Mouse (Mus musculus): Measurements from ENCODE around the gene Ankrd2. TPM values are rescaled to one million over a fixed set of nuclear protein-coding genes. Genes with fewer than 3 reads are reported as not detected.
"Not testable (repeated sequence)": the region's sequence is repeated elsewhere in the genome, so short reads cannot be mapped to it uniquely, and the experiment has no call there.

The Ankrd2 gene
- polyA plus RNA-seq, 1 experiment from 2014 or later = 0.30 TPM

- not testable (repeated sequence) for H3K4me3 ChIP-seq (ENCODE audit: low read depth, low read length); H3K4me1 ChIP-seq (ENCODE audit: control insufficient read depth, insufficient read depth, low read length); H3K9me3 ChIP-seq (ENCODE audit: control insufficient read depth, low read depth, low read length); H3K27ac ChIP-seq (ENCODE audit: low read length); H3K36me3 ChIP-seq (ENCODE audit: control insufficient read depth, insufficient read depth, low read length); ATAC-seq (ENCODE audit: insufficient number of reproducible peaks, insufficient read depth, low FRiP score, low read depth); H3K9ac ChIP-seq (replicated peaks; ENCODE audit: low read depth, low read length); H3K27me3 ChIP-seq (ENCODE audit: control insufficient read depth, insufficient read depth, low read length); H3K4me2 ChIP-seq (replicated peaks; ENCODE audit: low read depth, low read length)
- WGBS = 91% methylated on average over 5 of the region's 5 CpGs
Observed at GRCm38 (mm10) chr19:42081613-42082012, 45.8 kb downstream of the Ankrd2 start.

GRCm38 (mm10) chr19:42085690-42086089 lies 49.9 kb downstream of the Ankrd2 start:
- WGBS = 4% methylated on average over 10 of the region's 10 CpGs
- H3K4me3 ChIP-seq (ENCODE audit: low read depth, low read length) = peak overlapping the region; percentile 54
- ATAC-seq (ENCODE audit: insufficient number of reproducible peaks, insufficient read depth, low FRiP score, low read depth) = no peak
- peaks cover 4% of the 10 kb centered on the region; the same call in 1 of the 2 replicates for H3K4me1 ChIP-seq (ENCODE audit: control insufficient read depth, insufficient read depth, low read length)
- peak overlapping the region; percentile 78 for H3K4me2 ChIP-seq (replicated peaks; ENCODE audit: low read depth, low read length)
- peak overlapping the region; percentile 43 for H3K9ac ChIP-seq (replicated peaks; ENCODE audit: low read depth, low read length)
- H3K27me3 ChIP-seq (ENCODE audit: control insufficient read depth, insufficient read depth, low read length) = no peaks in the 10 kb centered on the region
- no peaks in the 10 kb centered on the region for H3K9me3 ChIP-seq (ENCODE audit: control insufficient read depth, low read depth, low read length)
- no peaks in the 10 kb centered on the region for H3K36me3 ChIP-seq (ENCODE audit: control insufficient read depth, insufficient read depth, low read length)
- no peak overlapping the region for H3K27ac ChIP-seq (ENCODE audit: low read length)

- Histone ChIP-seq H3K9ac (replicated peaks; ENCODE audit: low read depth, low read length) (peak within 1 kb of the TSS; percentile 43), H3K27ac (ENCODE audit: low read length) (no peak within 1 kb of the TSS)
Observed at GRCm38 (mm10) chr19:42086166-42086565, 50.4 kb downstream of the Ankrd2 start, which contains the start of gene Morn4. Morn4 (minus strand) TSS chr19:42086357.

GRCm38 (mm10) chr19:42089103-42089747 lies 53.4 kb downstream of the Ankrd2 start:
- peaks cover 10% of the 10 kb centered on the region for H3K4me1 ChIP-seq (ENCODE audit: control insufficient read depth, insufficient read depth, low read length)
- H3K27me3 ChIP-seq (ENCODE audit: control insufficient read depth, insufficient read depth, low read length) = no peaks in the 10 kb centered on the region
- H3K27ac ChIP-seq (ENCODE audit: low read length) = peak overlapping the region; percentile 88
- H3K4me3 ChIP-seq (ENCODE audit: low read depth, low read length) = peak overlapping the region; percentile 59
- peaks cover 8% of the 10 kb centered on the region; the same call in 1 of the 2 replicates for H3K36me3 ChIP-seq (ENCODE audit: control insufficient read depth, insufficient read depth, low read length)
- H3K4me2 ChIP-seq (replicated peaks; ENCODE audit: low read depth, low read length) = peak overlapping the region; percentile 48
- no peak for ATAC-seq (ENCODE audit: insufficient number of reproducible peaks, insufficient read depth, low FRiP score, low read depth)
- no peak overlapping the region for H3K9ac ChIP-seq (replicated peaks; ENCODE audit: low read depth, low read length)
- H3K9me3 ChIP-seq (ENCODE audit: control insufficient read depth, low read depth, low read length) = no peaks in the 10 kb centered on the region
- 21% methylated on average over 14 of the region's 14 CpGs for WGBS

More at GRCm38 (mm10) chr19:42086166-42086565, 50.4 kb downstream of the Ankrd2 start, which contains the start of gene Morn4:
- H3K36me3 ChIP-seq (ENCODE audit: control insufficient read depth, insufficient read depth, low read length) = no peaks in the 10 kb centered on the region
- peaks cover 6% of the 10 kb centered on the region for H3K4me1 ChIP-seq (ENCODE audit: control insufficient read depth, insufficient read depth, low read length)
- no peaks in the 10 kb centered on the region for H3K9me3 ChIP-seq (ENCODE audit: control insufficient read depth, low read depth, low read length)
- H3K27me3 ChIP-seq (ENCODE audit: control insufficient read depth, insufficient read depth, low read length) = no peaks in the 10 kb centered on the region
- peak; percentile 73 for ATAC-seq (ENCODE audit: insufficient number of reproducible peaks, insufficient read depth, low FRiP score, low read depth)
- peak within 1 kb of the TSS; percentile 78 for H3K4me2 ChIP-seq (replicated peaks; ENCODE audit: low read depth, low read length)
- peak within 1 kb of the TSS; percentile 54 for H3K4me3 ChIP-seq (ENCODE audit: low read depth, low read length)
- under 1% methylated on average over 21 of the region's 21 CpGs for WGBS

- under 1% methylated on average over 54 of the region's 55 CpGs for WGBS
- H3K27ac ChIP-seq (ENCODE audit: low read length) = peak within 1 kb of the TSS; percentile 88
- peaks cover 8% of the 10 kb centered on the region; the same call in 1 of the 2 replicates for H3K36me3 ChIP-seq (ENCODE audit: control insufficient read depth, insufficient read depth, low read length)
- peaks cover 10% of the 10 kb centered on the region for H3K4me1 ChIP-seq (ENCODE audit: control insufficient read depth, insufficient read depth, low read length)
- peak within 1 kb of the TSS; percentile 77 for H3K4me2 ChIP-seq (replicated peaks; ENCODE audit: low read depth, low read length)
- H3K27me3 ChIP-seq (ENCODE audit: control insufficient read depth, insufficient read depth, low read length) = no peaks in the 10 kb centered on the region
- H3K4me3 ChIP-seq (ENCODE audit: low read depth, low read length) = peak within 1 kb of the TSS; percentile 59
- ATAC-seq (ENCODE audit: insufficient number of reproducible peaks, insufficient read depth, low FRiP score, low read depth) = peak; percentile 98
- no peaks in the 10 kb centered on the region for H3K9me3 ChIP-seq (ENCODE audit: control insufficient read depth, low read depth, low read length)
- H3K9ac ChIP-seq (replicated peaks; ENCODE audit: low read depth, low read length) = peak within 1 kb of the TSS; percentile 57
Observed at GRCm38 (mm10) chr19:42089748-42090595, 54.2 kb downstream of the Ankrd2 start, which contains the start of gene Pi4k2a. Pi4k2a (plus strand) TSS chr19:42090470.

- Histone ChIP-seq H3K36me3 (ENCODE audit: control insufficient read depth, insufficient read depth, low read length) (peaks cover 8% of the 10 kb centered on the region; the same call in 1 of the 2 replicates), H3K4me2 (replicated peaks; ENCODE audit: low read depth, low read length) (peak overlapping the region; percentile 77), H3K9ac (replicated peaks; ENCODE audit: low read depth, low read length) (peak overlapping the region; percentile 57), H3K27me3 (ENCODE audit: control insufficient read depth, insufficient read depth, low read length) (no peaks in the 10 kb centered on the region), H3K27ac (ENCODE audit: low read length) (peak overlapping the region; percentile 88), H3K4me1 (ENCODE audit: control insufficient read depth, insufficient read depth, low read length) (peaks cover 10% of the 10 kb centered on the region), H3K4me3 (ENCODE audit: low read depth, low read length) (peak overlapping the region; percentile 59), H3K9me3 (ENCODE audit: control insufficient read depth, low read depth, low read length) (no peaks in the 10 kb centered on the region)
- peak; percentile 58 for ATAC-seq (ENCODE audit: insufficient number of reproducible peaks, insufficient read depth, low FRiP score, low read depth)
- WGBS = under 1% methylated on average over 52 of the region's 52 CpGs
Observed at GRCm38 (mm10) chr19:42090637-42091141, 54.9 kb downstream of the Ankrd2 start.

Other genes with a start within 250 kb of the Ankrd2 start
- gene Arhgap19, start 234.0 kb upstream of the Ankrd2 start, polyA plus RNA-seq (2014; fragmentation: Nextera tagmentation; extraction: Ambion mirVana) = 25.2 and 25.7 TPM in 2 replicates
- 12.9 and 14.1 TPM in 2 replicates for gene Frat1, start 206.0 kb upstream of the Ankrd2 start, polyA plus RNA-seq (2014; fragmentation: Nextera tagmentation; extraction: Ambion mirVana)
- gene Frat2, start 187.9 kb upstream of the Ankrd2 start, polyA plus RNA-seq (2014; fragmentation: Nextera tagmentation; extraction: Ambion mirVana) = 3.5 and 5.0 TPM in 2 replicates
- 10.8 and 10.9 TPM in 2 replicates for gene Rrp12, start 139.8 kb upstream of the Ankrd2 start, polyA plus RNA-seq (2014; fragmentation: Nextera tagmentation; extraction: Ambion mirVana)
- 651 and 721 TPM in 2 replicates for gene Pgam1, start 124.1 kb upstream of the Ankrd2 start, polyA plus RNA-seq (2014; fragmentation: Nextera tagmentation; extraction: Ambion mirVana)
- gene Exosc1, start 102.6 kb upstream of the Ankrd2 start, polyA plus RNA-seq (2014; fragmentation: Nextera tagmentation; extraction: Ambion mirVana) = 73.2 and 79.9 TPM in 2 replicates
- 65.8 and 70.1 TPM in 2 replicates for gene Zdhhc16, start 102.5 kb upstream of the Ankrd2 start, polyA plus RNA-seq (2014; fragmentation: Nextera tagmentation; extraction: Ambion mirVana)
- gene Mms19, start 54.8 kb upstream of the Ankrd2 start, polyA plus RNA-seq (2014; fragmentation: Nextera tagmentation; extraction: Ambion mirVana) = 37.6 and 44.1 TPM in 2 replicates
- gene Ubtd1, start 54.2 kb upstream of the Ankrd2 start, polyA plus RNA-seq (2014; fragmentation: Nextera tagmentation; extraction: Ambion mirVana) = 10.4 and 10.8 TPM in 2 replicates
- 1.7 and 1.9 TPM in 2 replicates for gene Hoga1, start 9.6 kb downstream of the Ankrd2 start, polyA plus RNA-seq (2014; fragmentation: Nextera tagmentation; extraction: Ambion mirVana)
- gene 4933411K16Rik, start 16.2 kb downstream of the Ankrd2 start, polyA plus RNA-seq (2014; fragmentation: Nextera tagmentation; extraction: Ambion mirVana) = 0.24 TPM in 1 of 2 replicates, not detected in the other
- gene Morn4, start 50.4 kb downstream of the Ankrd2 start, polyA plus RNA-seq (2014; fragmentation: Nextera tagmentation; extraction: Ambion mirVana) = 27.0 and 27.6 TPM in 2 replicates
- gene Pi4k2a, start 54.5 kb downstream of the Ankrd2 start, polyA plus RNA-seq (2014; fragmentation: Nextera tagmentation; extraction: Ambion mirVana) = 17.2 and 22.7 TPM in 2 replicates
- 44.2 and 46.9 TPM in 2 replicates for gene Avpi1, start 93.1 kb downstream of the Ankrd2 start, polyA plus RNA-seq (2014; fragmentation: Nextera tagmentation; extraction: Ambion mirVana)
- gene Marveld1, start 111.4 kb downstream of the Ankrd2 start, polyA plus RNA-seq (2014; fragmentation: Nextera tagmentation; extraction: Ambion mirVana) = 13.2 and 15.6 TPM in 2 replicates
- gene Zfyve27, start 128.0 kb downstream of the Ankrd2 start, polyA plus RNA-seq (2014; fragmentation: Nextera tagmentation; extraction: Ambion mirVana) = 15.7 and 20.0 TPM in 2 replicates
- 11.1 and 13.0 TPM in 2 replicates for gene Sfrp5, start 166.3 kb downstream of the Ankrd2 start, polyA plus RNA-seq (2014; fragmentation: Nextera tagmentation; extraction: Ambion mirVana)
- gene Golga7b, start 211.6 kb downstream of the Ankrd2 start, polyA plus RNA-seq (2014; fragmentation: Nextera tagmentation; extraction: Ambion mirVana) = 0.83 and 0.97 TPM in 2 replicates